Comparison of ENCODE assay signal across 9 mouse cellular contexts in genomic region chr2:121297701-121298100, GRCm38 (mm10). TPM values are rescaled to one million over a fixed set of nuclear protein-coding genes. Genes with fewer than 3 reads are reported as not detected.
DNase-seq lines count a peak whose midpoint lies in the region; ATAC-seq lines count a peak whose summit lies in the region.
"Had no signal": no experiment of that assay in that cellular context is flagged by ENCODE, and none has a peak within 500 bp of the region (broad histone marks: within the 10 kb centered on the region; RNA-seq: fewer than 3 reads in every experiment).

No protein-coding gene starts in this region.

- peaks cover 22% of the 10 kb centered on the region; the same call in 1 of the 2 replicates for H3K36me3 ChIP-seq in intestine, embryonic 14.5 days (ENCODE audit: control insufficient read depth, insufficient read depth, low read length)
- no peaks in the 10 kb centered on the region for H3K36me3 ChIP-seq in intestine, embryonic 16.5 days (ENCODE audit: control insufficient read depth, insufficient read depth, low read length)
- peaks cover 23% of the 10 kb centered on the region for H3K36me3 ChIP-seq in embryonic facial prominence, embryonic 13.5 days
- peaks cover 32% of the 10 kb centered on the region for H3K36me3 ChIP-seq in hindbrain, embryonic 16.5 days (ENCODE audit: control insufficient read depth, insufficient read depth, low read length)
- peaks cover 41% of the 10 kb centered on the region for H3K36me3 ChIP-seq in neural tube, embryonic 12.5 days

- 19% methylated on average over 9 of the region's 9 CpGs for WGBS in intestine, embryonic 14.5 days
- WGBS in intestine, embryonic 16.5 days, result 21% methylated on average over 9 of the region's 9 CpGs
- 7% methylated on average over 9 of the region's 9 CpGs for WGBS in embryonic facial prominence, embryonic 13.5 days
- WGBS in hindbrain, embryonic 16.5 days, result 7% methylated on average over 9 of the region's 9 CpGs
- WGBS in neural tube, embryonic 12.5 days, result 11% methylated on average over 9 of the region's 9 CpGs

- no peaks in the 10 kb centered on the region for H3K9me3 ChIP-seq in intestine, embryonic 14.5 days (ENCODE audit: control insufficient read depth, low read length)
- H3K9me3 ChIP-seq in intestine, embryonic 16.5 days (ENCODE audit: control insufficient read depth, low read length), result no peaks in the 10 kb centered on the region
- H3K9me3 ChIP-seq in embryonic facial prominence, embryonic 13.5 days, result no peaks in the 10 kb centered on the region
- H3K9me3 ChIP-seq in hindbrain, embryonic 16.5 days (ENCODE audit: control insufficient read depth, low read length), result no peaks in the 10 kb centered on the region
- H3K9me3 ChIP-seq in neural tube, embryonic 12.5 days, result no peaks in the 10 kb centered on the region

- no peak overlapping the region for H3K4me3 ChIP-seq in intestine, embryonic 14.5 days (ENCODE audit: low read depth, low read length)
- no peak overlapping the region for H3K4me3 ChIP-seq in intestine, embryonic 16.5 days (ENCODE audit: low read length)
- H3K4me3 ChIP-seq in embryonic facial prominence, embryonic 13.5 days, result no peak overlapping the region
- H3K4me3 ChIP-seq in hindbrain, embryonic 16.5 days (ENCODE audit: low read length), result peak overlapping the region; percentile 69
- H3K4me3 ChIP-seq in neural tube, embryonic 12.5 days, result 0 out of 2 replicates have a peak overlapping the region, but pooled peaks have one; percentile 0

- H3K27me3 ChIP-seq in intestine, embryonic 14.5 days (replicated peaks; ENCODE audit: control insufficient read depth, insufficient read depth, low read length), result no peaks in the 10 kb centered on the region; the same call in 1 of the 2 replicates
- H3K27me3 ChIP-seq in intestine, embryonic 16.5 days (replicated peaks; ENCODE audit: control insufficient read depth, insufficient read depth, low read length), result peaks cover 5% of the 10 kb centered on the region
- peaks cover 49% of the 10 kb centered on the region for H3K27me3 ChIP-seq in embryonic facial prominence, embryonic 13.5 days
- H3K27me3 ChIP-seq in hindbrain, embryonic 16.5 days (replicated peaks; ENCODE audit: control insufficient read depth, insufficient read depth, low read length), result no peaks in the 10 kb centered on the region
- H3K27me3 ChIP-seq in neural tube, embryonic 12.5 days (replicated peaks), result no peaks in the 10 kb centered on the region

- peak; percentile 56 for DNase-seq in intestine, embryonic 14.5 days (ENCODE audit: low spot score)
- DNase-seq in ovary, adult 18-20 months (ENCODE audit: low spot score), result no peak
- DNase-seq in c-Kit-positive CD71-positive TER-119-positive erythroid progenitor cells, embryonic 14.5 days (ENCODE audit: low spot score), result no peak
- DNase-seq: liver had no signal

- ATAC-seq in intestine, embryonic 14.5 days (replicated peaks; ENCODE audit: low FRiP score, low TSS enrichment, low read depth), result no peak
- ATAC-seq in intestine, embryonic 16.5 days, result no peak
- no peak for ATAC-seq in embryonic facial prominence, embryonic 13.5 days (ENCODE audit: insufficient number of reproducible peaks, insufficient read depth, low FRiP score, low TSS enrichment, low read depth)
- ATAC-seq in hindbrain, embryonic 16.5 days, result no peak
- no peak for ATAC-seq in neural tube, embryonic 12.5 days (ENCODE audit: low FRiP score, low read depth)
- no peak for ATAC-seq in granulocyte monocyte progenitor cell, adult 5-6 weeks (replicated peaks; ENCODE audit: poor library complexity, severe bottlenecking)

- H3K9ac ChIP-seq in intestine, embryonic 14.5 days (ENCODE audit: low read length), result no peak overlapping the region
- no peak overlapping the region for H3K9ac ChIP-seq in intestine, embryonic 16.5 days (ENCODE audit: low read depth, low read length)
- no peak overlapping the region for H3K9ac ChIP-seq in embryonic facial prominence, embryonic 13.5 days
- H3K9ac ChIP-seq in hindbrain, embryonic 16.5 days (ENCODE audit: low read depth, low read length), result no peak overlapping the region; the same call in 1 of the 2 replicates
- H3K9ac ChIP-seq in neural tube, embryonic 12.5 days, result 0 out of 2 replicates have a peak overlapping the region, but pooled peaks have one; percentile 63

- H3K4me1 ChIP-seq in intestine, embryonic 14.5 days (replicated peaks; ENCODE audit: control insufficient read depth, insufficient read depth, low read length), result peaks cover 34% of the 10 kb centered on the region
- H3K4me1 ChIP-seq in intestine, embryonic 16.5 days (ENCODE audit: control insufficient read depth, insufficient read depth, low read length), result peaks cover 36% of the 10 kb centered on the region
- H3K4me1 ChIP-seq in embryonic facial prominence, embryonic 13.5 days, result peaks cover 41% of the 10 kb centered on the region
- H3K4me1 ChIP-seq in hindbrain, embryonic 16.5 days (ENCODE audit: control insufficient read depth, insufficient read depth, low read depth, low read length), result peaks cover 38% of the 10 kb centered on the region
- peaks cover 46% of the 10 kb centered on the region for H3K4me1 ChIP-seq in neural tube, embryonic 12.5 days

- no peak overlapping the region for H3K27ac ChIP-seq in intestine, embryonic 14.5 days (ENCODE audit: low read depth)
- no peak overlapping the region for H3K27ac ChIP-seq in intestine, embryonic 16.5 days (ENCODE audit: low read length)
- no peak overlapping the region for H3K27ac ChIP-seq in embryonic facial prominence, embryonic 13.5 days
- H3K27ac ChIP-seq in hindbrain, embryonic 16.5 days (ENCODE audit: low read depth, low read length), result no peak overlapping the region
- 0 out of 2 replicates have a peak overlapping the region, but pooled peaks have one; percentile 23 for H3K27ac ChIP-seq in neural tube, embryonic 12.5 days

- peak overlapping the region; percentile 70 for H3K4me2 ChIP-seq in intestine, embryonic 14.5 days (ENCODE audit: low read length)
- no peak overlapping the region for H3K4me2 ChIP-seq in intestine, embryonic 16.5 days (ENCODE audit: low read depth, low read length)
- peak overlapping the region; percentile 34 for H3K4me2 ChIP-seq in embryonic facial prominence, embryonic 13.5 days
- peak overlapping the region; percentile 73 for H3K4me2 ChIP-seq in hindbrain, embryonic 16.5 days (ENCODE audit: low read length)
- peak overlapping the region; percentile 88 for H3K4me2 ChIP-seq in neural tube, embryonic 12.5 days (replicated peaks)

RNA-seq across cellular contexts. Expression of gene Map1a, which starts 8.3 kb away (rescaled TPM):
- polyA plus RNA-seq in intestine, embryonic 14.5 days (2014; fragmentation: Nextera tagmentation; extraction: Ambion mirVana), result 6.7 and 7.2 TPM in 2 replicates
- polyA plus RNA-seq in intestine, embryonic 16.5 days (2015; fragmentation: Nextera tagmentation; extraction: Ambion mirVana), result 1.9 and 2.6 TPM in 2 replicates
- polyA plus RNA-seq in embryonic facial prominence, embryonic 13.5 days (2015; fragmentation: Nextera tagmentation; extraction: Ambion mirVana), result 4.3 and 4.8 TPM in 2 replicates
- 29.6 and 46.5 TPM in 2 replicates for polyA plus RNA-seq in hindbrain, embryonic 16.5 days (2015; fragmentation: Nextera tagmentation; extraction: Ambion mirVana)
- polyA plus RNA-seq in neural tube, embryonic 12.5 days (2016; fragmentation: Nextera tagmentation; extraction: Ambion mirVana), result 10.3 and 12.6 TPM in 2 replicates
- total RNA-seq in granulocyte monocyte progenitor cell, adult 5-6 weeks (2014; fragmentation: Nextera tagmentation), result not detected in 2 replicates
- total RNA-seq in granulocyte monocyte progenitor cell, adult 5-6 weeks (2017), result 0.04 TPM in 1 of 2 replicates, not detected in the other

RNA-seq across cellular contexts. Expression of gene Trp53bp1, which starts 26.5 kb away (rescaled TPM):
- 63.8 and 70.3 TPM in 2 replicates for polyA plus RNA-seq in intestine, embryonic 14.5 days (2014; fragmentation: Nextera tagmentation; extraction: Ambion mirVana)
- 26.5 and 31.0 TPM in 2 replicates for polyA plus RNA-seq in intestine, embryonic 16.5 days (2015; fragmentation: Nextera tagmentation; extraction: Ambion mirVana)
- 95.8 and 96.5 TPM in 2 replicates for polyA plus RNA-seq in embryonic facial prominence, embryonic 13.5 days (2015; fragmentation: Nextera tagmentation; extraction: Ambion mirVana)
- 134 and 146 TPM in 2 replicates for polyA plus RNA-seq in hindbrain, embryonic 16.5 days (2015; fragmentation: Nextera tagmentation; extraction: Ambion mirVana)
- 177 and 178 TPM in 2 replicates for polyA plus RNA-seq in neural tube, embryonic 12.5 days (2016; fragmentation: Nextera tagmentation; extraction: Ambion mirVana)
- total RNA-seq in granulocyte monocyte progenitor cell, adult 5-6 weeks (2014; fragmentation: Nextera tagmentation), result 30.9 and 43.3 TPM in 2 replicates
- 33.3 and 43.6 TPM in 2 replicates for total RNA-seq in granulocyte monocyte progenitor cell, adult 5-6 weeks (2017)

RNA-seq across cellular contexts. Expression of gene Ppip5k1, which starts 57.5 kb away (rescaled TPM):
- 15.0 and 15.3 TPM in 2 replicates for polyA plus RNA-seq in intestine, embryonic 14.5 days (2014; fragmentation: Nextera tagmentation; extraction: Ambion mirVana)
- 18.7 and 21.4 TPM in 2 replicates for polyA plus RNA-seq in intestine, embryonic 16.5 days (2015; fragmentation: Nextera tagmentation; extraction: Ambion mirVana)
- 8.4 and 11.7 TPM in 2 replicates for polyA plus RNA-seq in embryonic facial prominence, embryonic 13.5 days (2015; fragmentation: Nextera tagmentation; extraction: Ambion mirVana)
- 22.6 and 23.2 TPM in 2 replicates for polyA plus RNA-seq in hindbrain, embryonic 16.5 days (2015; fragmentation: Nextera tagmentation; extraction: Ambion mirVana)
- 13.0 and 13.1 TPM in 2 replicates for polyA plus RNA-seq in neural tube, embryonic 12.5 days (2016; fragmentation: Nextera tagmentation; extraction: Ambion mirVana)
- total RNA-seq in granulocyte monocyte progenitor cell, adult 5-6 weeks (2014; fragmentation: Nextera tagmentation), result 11.0 and 15.1 TPM in 2 replicates
- total RNA-seq in granulocyte monocyte progenitor cell, adult 5-6 weeks (2017), result 8.4 and 10.3 TPM in 2 replicates

RNA-seq across cellular contexts. Expression of gene Ckmt1, which starts 59.8 kb away (rescaled TPM):
- 64.4 and 100 TPM in 2 replicates for polyA plus RNA-seq in intestine, embryonic 14.5 days (2014; fragmentation: Nextera tagmentation; extraction: Ambion mirVana)
- 880 and 1,082 TPM in 2 replicates for polyA plus RNA-seq in intestine, embryonic 16.5 days (2015; fragmentation: Nextera tagmentation; extraction: Ambion mirVana)
- polyA plus RNA-seq in embryonic facial prominence, embryonic 13.5 days (2015; fragmentation: Nextera tagmentation; extraction: Ambion mirVana), result 12.9 and 19.7 TPM in 2 replicates
- polyA plus RNA-seq in hindbrain, embryonic 16.5 days (2015; fragmentation: Nextera tagmentation; extraction: Ambion mirVana), result 137 and 165 TPM in 2 replicates
- 19.6 and 19.7 TPM in 2 replicates for polyA plus RNA-seq in neural tube, embryonic 12.5 days (2016; fragmentation: Nextera tagmentation; extraction: Ambion mirVana)
- total RNA-seq in granulocyte monocyte progenitor cell, adult 5-6 weeks (2014; fragmentation: Nextera tagmentation), result not detected in 2 replicates
- not detected in 2 replicates for total RNA-seq in granulocyte monocyte progenitor cell, adult 5-6 weeks (2017)

Comparison
In these comparisons a context has a peak if more than half of its experiments do, and no peak if none do; other contexts are left out.
1. H3K4me3 ChIP-seq: peak in hindbrain, embryonic 16.5 days (single experiment) and neural tube, embryonic 12.5 days (single experiment); none in intestine, embryonic 14.5 days (single experiment), intestine, embryonic 16.5 days (single experiment) and embryonic facial prominence, embryonic 13.5 days (single experiment).